Mouse (Mus musculus) heart, embryonic 10.5 days (tissue): ENCODE data around the gene Nucb1. TPM values are rescaled to one million over a fixed set of nuclear protein-coding genes. Genes with fewer than 3 reads are reported as not detected.
"Not testable (repeated sequence)": the region's sequence is repeated elsewhere in the genome, so short reads cannot be mapped to it uniquely, and the experiment has no call there.

Experiments used
- DNase-seq: peaks from one replicate; pipeline ENCODE4 v3.0.0-alpha.2; 2017; ENCODE audit warnings: low spot score
- H3K27ac ChIP-seq: fragments of 300-500 bp; sonication (generic); 2 replicates; pipeline ENCODE4 v1.5.1; 2016; ENCODE audit warnings: mild to moderate bottlenecking
- H3K27me3 ChIP-seq: fragments of 300-500 bp; sonication (generic); 2 replicates; pipeline ENCODE4 v1.6.1; 2016; ENCODE audit warnings: mild to moderate bottlenecking; ENCODE audit not compliant: poor library complexity, insufficient read depth, severe bottlenecking
- H3K36me3 ChIP-seq: fragments of 300-500 bp; sonication (generic); 2 replicates; pipeline ENCODE4 v1.6.1; 2016; ENCODE audit warnings: mild to moderate bottlenecking, moderate library complexity
- H3K4me1 ChIP-seq: fragments of 300-500 bp; sonication (generic); 2 replicates; pipeline ENCODE4 v1.6.1; 2016; ENCODE audit warnings: mild to moderate bottlenecking
- H3K4me3 ChIP-seq: fragments of 300-500 bp; sonication (generic); 2 replicates; pipeline ENCODE4 v1.5.1; 2016; ENCODE audit warnings: mild to moderate bottlenecking, moderate library complexity
- H3K9me3 ChIP-seq: fragments of 300-500 bp; sonication (generic); 2 replicates; pipeline ENCODE4 v1.6.1; 2016; ENCODE audit warnings: mild to moderate bottlenecking, moderate library complexity
- WGBS: fragments of 180-500 bp; shearing (Covaris S2); methylation state at CpG from one replicate; pipeline ENCODE4 v1.1.7; 2016; 5-methylcytosine and 5-hydroxymethylcytosine counted together
- polyA plus RNA-seq: library from polyadenylated mRNA; unstranded; fragments of >200 nt; fragmentation: Nextera tagmentation; extraction: Ambion mirVana; gene quantifications from 2 replicates; pipeline ENCODE4 v1.2.1, GENCODE M21; 2016

Nucb1 gene
- polyA plus RNA-seq, 1 experiment from 2014 or later = 163 TPM

DNA sequence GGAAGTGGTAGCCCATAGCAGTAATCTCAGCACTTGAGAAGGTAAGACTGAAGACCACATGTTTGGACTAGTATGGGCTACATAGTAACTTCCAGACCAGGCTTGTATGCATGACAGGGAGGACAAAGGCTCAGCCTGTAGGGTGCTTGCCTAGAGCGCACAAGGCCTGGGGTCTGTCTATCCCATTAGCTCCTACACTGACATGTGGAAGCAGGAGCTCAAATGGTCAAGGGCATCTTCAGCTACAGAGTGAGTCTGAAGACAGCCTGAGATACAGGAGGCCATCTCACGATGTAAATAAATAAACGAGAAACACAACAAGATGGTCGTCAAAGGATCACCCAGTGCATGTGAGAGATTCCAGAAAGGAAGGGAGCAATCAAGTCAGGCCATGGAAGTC, 47.9 kb downstream of the Nucb1 start:
- Histone ChIP-seq H3K27me3 (no peaks in the 10 kb centered on the region), H3K9me3 (no peaks in the 10 kb centered on the region), H3K36me3 (peaks cover 61% of the 10 kb centered on the region), H3K27ac (no peak overlapping the region), H3K4me1 (peaks cover 52% of the 10 kb centered on the region), H3K4me3 (no peak overlapping the region)
- no peak for DNase-seq
- 88% methylated on average over 4 of the region's 4 CpGs for WGBS

DNA sequence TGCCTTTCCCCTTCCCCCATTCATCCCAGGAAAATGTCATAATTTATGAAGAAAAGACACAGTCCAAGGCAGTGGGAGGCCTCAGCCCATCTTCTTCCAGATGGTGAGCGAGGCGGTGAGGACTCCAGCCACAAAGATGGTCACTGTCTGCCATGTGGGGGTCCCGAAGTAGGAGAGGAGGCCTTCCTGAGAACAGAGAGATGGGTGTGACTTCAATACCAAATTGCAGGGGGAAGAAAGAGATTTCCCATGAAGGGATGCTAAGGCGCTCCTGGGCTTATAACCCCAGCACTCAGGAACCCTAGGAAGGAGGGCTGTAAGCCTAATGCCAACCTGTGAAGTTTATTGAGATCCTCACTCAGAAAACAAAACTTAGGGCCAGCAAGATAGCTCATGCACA, 48.4 kb downstream of the Nucb1 start:
- Histone ChIP-seq H3K9me3 (no peaks in the 10 kb centered on the region), H3K4me1 (peaks cover 54% of the 10 kb centered on the region), H3K27me3 (no peaks in the 10 kb centered on the region), H3K36me3 (peaks cover 66% of the 10 kb centered on the region), H3K27ac (peak overlapping the region; percentile 94), H3K4me3 (no peak overlapping the region)
- no peak for DNase-seq
- WGBS = 89% methylated on average over 4 of the region's 4 CpGs

DNA sequence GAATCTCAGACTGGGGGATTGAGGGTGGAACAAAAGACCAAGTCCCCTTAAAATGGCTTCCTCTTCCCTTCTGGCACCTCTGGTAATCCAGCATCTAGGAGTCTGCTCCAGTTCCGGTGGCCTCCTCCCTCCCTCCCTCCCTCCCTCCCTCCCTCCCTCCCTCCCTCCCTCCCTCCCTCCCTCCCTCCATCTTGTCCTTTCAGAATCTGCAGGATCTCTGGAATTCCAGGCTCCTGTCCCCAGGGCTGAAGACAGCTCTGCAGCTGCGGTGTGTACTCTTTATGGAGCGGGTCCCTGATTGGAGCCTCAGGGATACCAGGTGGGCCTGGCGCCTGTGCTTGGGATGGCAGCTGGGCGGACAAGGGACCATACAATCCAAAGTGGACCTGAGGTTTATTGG, 48.9 kb downstream of the Nucb1 start:
- Histone ChIP-seq H3K27ac (peak overlapping the region; percentile 94), H3K4me3 (peak overlapping the region; percentile 79), H3K9me3 (no peaks in the 10 kb centered on the region), H3K27me3 (no peaks in the 10 kb centered on the region), H3K4me1 (peaks cover 55% of the 10 kb centered on the region), H3K36me3 (peaks cover 66% of the 10 kb centered on the region)
- DNase-seq = no peak
- WGBS = 66% methylated on average over 4 of the region's 5 CpGs

DNA sequence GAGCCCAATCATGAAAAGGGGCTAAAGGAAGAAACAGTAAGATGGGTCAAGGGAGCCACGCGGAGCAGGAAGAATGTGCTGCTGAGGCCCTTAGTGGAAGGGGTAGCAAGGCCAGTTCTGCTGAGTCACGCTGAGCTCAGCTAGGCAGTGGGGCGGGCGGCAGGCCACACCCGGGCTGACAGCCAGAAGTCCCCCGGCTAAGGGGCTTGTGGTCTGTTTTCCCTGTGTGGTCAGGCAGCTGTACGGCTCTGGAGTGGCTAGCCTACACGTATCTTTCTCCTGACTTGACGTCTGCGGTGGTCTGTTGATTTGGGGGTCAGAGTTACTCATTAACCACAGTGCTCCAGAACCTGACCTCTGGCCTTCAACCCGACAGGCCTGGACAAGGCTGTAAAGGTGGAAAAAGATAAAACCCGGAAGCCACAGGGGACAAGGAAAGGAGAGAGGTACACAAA, 49.3 kb downstream of the Nucb1 start:
- peak overlapping the region; percentile 79 for H3K4me3 ChIP-seq
- no peaks in the 10 kb centered on the region for H3K27me3 ChIP-seq
- DNase-seq = peak; percentile 94
- peaks cover 69% of the 10 kb centered on the region for H3K36me3 ChIP-seq
- whole genome bisulfite sequencing = 17% methylated on average over 13 of the region's 13 CpGs
- peaks cover 50% of the 10 kb centered on the region for H3K4me1 ChIP-seq
- H3K9me3 ChIP-seq = no peaks in the 10 kb centered on the region
- peak overlapping the region; percentile 94 for H3K27ac ChIP-seq

DNA sequence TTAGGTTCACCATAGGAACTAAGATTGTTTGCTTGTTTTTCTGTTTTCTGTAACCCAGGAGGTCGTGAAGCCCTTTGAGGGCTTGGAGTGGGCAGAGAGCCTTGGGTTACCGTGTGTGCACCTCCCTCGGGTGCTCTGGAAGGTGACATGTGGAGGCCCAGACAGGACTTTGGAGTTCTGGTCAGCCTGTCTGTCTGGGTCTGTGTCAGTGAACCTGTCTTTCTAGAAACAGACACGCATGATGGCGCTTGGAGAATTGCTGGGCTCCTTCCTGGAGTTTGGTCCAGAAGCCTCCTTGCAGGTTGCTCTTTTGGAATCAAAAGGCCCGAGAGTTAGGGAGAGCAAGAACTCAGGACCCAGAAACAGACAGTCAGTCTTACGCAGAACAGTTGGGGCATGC, 49.8 kb downstream of the Nucb1 start:
- H3K9me3 ChIP-seq = no peaks in the 10 kb centered on the region
- peaks cover 71% of the 10 kb centered on the region for H3K36me3 ChIP-seq
- H3K27me3 ChIP-seq = no peaks in the 10 kb centered on the region
- no peak for DNase-seq
- H3K4me3 ChIP-seq = peak overlapping the region; percentile 79
- 67% methylated on average over 7 of the region's 7 CpGs for WGBS
- peaks cover 45% of the 10 kb centered on the region for H3K4me1 ChIP-seq
- H3K27ac ChIP-seq = peak overlapping the region; percentile 94

DNA sequence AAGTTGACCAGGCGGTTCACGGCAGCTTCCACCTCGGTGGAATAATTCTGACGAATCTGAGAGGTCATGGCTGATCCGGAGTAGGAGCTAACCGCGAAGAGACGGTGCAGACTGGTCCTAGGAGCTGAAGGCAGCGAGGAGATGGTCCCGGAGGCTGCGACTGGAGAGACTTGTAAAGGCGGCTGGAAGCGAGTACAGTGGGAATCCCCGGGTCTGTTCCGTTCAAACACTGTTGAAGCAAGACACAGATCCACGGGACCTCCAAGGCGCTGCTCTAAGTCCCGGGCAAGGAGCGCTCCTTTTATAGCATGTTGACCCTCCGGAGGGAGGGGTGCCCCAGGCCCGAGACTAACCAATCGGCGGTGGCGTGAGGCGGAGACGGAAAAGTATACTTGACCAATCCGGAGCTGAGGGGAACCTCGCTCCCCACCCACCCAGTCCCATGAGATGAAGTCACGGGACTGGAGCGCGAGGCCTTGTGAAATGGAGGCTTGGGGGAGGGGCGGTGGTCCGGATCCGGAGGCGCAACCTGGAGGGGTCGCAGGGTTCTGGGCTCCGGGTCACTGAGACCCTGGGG, 50.6 kb downstream of the Nucb1 start, which contains the start of gene Ftl1:
TSS of gene Ftl1 (minus strand) at position 321 of the 577 bp plus-strand sequence.
- peak; percentile 100 for DNase-seq
- peaks cover 71% of the 10 kb centered on the region for H3K36me3 ChIP-seq
- H3K9me3 ChIP-seq = not testable (repeated sequence)

DNA sequence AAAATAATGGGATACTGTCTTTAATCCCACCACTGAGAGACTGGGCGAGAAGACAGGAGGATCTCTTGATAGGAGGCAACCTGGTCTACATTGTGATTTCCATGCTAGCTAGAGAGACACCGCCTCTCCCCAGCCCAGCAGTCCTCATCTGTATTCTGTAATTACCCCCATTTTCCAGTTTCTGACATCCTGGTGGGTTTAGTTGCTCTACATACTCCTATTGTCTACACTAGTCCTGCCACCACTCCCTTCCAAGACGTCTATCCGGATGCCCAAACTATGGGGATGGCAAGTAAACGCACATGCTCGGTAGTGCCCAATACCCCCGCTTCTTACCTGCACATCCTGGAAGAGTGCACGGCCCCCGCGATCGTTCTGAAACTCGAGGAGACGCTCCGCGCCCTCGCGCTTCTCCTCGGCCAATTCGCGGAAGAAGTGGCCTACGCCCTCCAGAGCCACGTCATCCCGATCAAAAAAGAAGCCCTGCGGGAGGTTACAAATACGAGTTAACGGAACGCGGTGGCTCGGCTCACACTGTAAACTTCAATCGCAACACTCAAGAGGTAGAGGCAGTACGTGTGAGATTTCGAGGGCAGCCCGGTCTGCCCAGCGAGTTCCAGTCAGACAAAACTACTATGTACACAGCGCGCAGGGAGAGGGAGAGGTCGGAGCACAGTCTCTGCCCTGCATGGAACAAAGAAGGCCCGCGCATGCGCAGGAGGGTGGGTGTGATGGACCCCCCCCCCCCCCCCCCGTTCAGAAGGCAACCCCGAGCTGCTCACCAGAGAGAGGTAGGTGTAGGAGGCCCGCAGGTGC, 51.2 kb downstream of the Nucb1 start:
- DNase-seq = peak; percentile 92
- Histone ChIP-seq H3K27ac (peak overlapping the region; percentile 94), H3K27me3 (no peaks in the 10 kb centered on the region), H3K9me3 (no peaks in the 10 kb centered on the region), H3K4me1 (peaks cover 43% of the 10 kb centered on the region), H3K36me3 (peaks cover 72% of the 10 kb centered on the region), H3K4me3 (peak overlapping the region; percentile 79)
- WGBS = 1% methylated on average over 43 of the region's 43 CpGs

More for the DNA sequence above, 50.6 kb downstream of the Nucb1 start, which contains the start of gene Ftl1:
- Histone ChIP-seq H3K4me3 (peak within 1 kb of the TSS; percentile 79), H3K4me1 (peaks cover 43% of the 10 kb centered on the region), H3K27ac (peak within 1 kb of the TSS; percentile 94)
- WGBS = under 1% methylated on average over 37 of the region's 37 CpGs
- not testable (repeated sequence) for H3K27me3 ChIP-seq

DNA sequence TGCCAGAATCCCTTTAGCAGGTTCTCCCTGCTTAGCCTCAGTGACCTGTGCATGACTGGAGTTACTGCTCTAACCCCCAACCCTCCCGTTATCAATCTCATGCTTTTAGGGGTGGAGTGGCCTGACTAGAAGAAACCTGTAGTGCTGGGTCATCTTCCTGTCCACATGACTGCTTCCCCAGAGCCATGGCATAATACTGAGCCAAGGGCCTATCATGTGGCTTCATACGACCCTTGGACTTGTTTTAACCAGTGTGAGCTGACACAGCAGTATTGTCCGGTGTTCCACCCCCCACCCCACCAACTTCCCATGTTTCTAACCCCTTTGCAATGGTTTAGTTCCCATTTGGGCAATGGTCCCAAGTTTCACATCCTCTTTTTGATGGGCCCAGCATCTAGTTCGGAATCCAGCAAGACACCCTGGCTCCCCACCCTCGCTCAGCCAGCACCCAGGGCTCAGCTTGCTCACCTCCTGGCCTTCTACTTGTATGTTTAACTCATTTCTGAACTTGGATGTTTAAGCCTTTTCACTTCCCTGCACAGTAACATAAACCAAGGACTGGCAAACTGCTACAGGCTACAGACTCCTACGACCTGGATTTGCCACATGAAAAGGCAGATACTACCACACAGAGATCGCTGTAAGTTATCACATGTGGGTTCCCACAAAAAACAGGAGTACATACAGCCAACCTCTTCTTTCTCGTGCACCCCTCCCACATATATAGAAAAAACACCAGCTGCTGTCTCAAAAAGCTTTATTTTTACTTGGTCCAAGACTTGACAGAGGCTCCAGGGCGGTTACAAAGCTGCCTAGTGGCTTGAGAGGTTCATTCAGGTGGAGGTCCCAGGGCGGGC, 52.8 kb downstream of the Nucb1 start:
- no peaks in the 10 kb centered on the region for H3K9me3 ChIP-seq
- H3K4me1 ChIP-seq = peaks cover 43% of the 10 kb centered on the region
- WGBS = 61% methylated on average over 9 of the region's 10 CpGs
- H3K27ac ChIP-seq = peak overlapping the region; percentile 94
- H3K36me3 ChIP-seq = peaks cover 72% of the 10 kb centered on the region
- no peaks in the 10 kb centered on the region for H3K27me3 ChIP-seq
- H3K4me3 ChIP-seq = peak overlapping the region; percentile 79
- no peak for DNase-seq

DNA sequence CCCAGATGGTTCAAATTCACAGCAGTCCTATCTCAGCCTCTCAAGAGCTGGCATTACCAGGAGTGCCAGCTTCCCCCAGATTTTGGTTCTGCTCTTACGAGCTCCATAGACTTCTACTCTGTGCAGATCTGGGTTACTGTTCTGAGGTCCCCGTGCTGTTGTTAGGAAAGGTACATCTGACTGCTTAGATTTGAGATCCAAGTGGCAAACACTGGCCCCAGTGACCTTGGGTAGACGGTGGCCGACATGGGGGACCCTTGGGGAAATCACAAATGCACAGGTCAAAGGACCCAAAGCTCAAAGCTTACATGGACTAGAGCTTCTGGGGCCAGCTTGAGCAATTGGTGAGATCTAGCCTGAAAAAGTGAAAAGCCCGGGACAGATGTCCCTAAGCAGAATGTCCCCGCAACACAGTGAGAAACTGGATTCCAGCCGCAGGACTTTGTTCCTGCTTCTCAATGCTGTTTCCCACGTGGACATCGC, 53.4 kb downstream of the Nucb1 start:
- Histone ChIP-seq H3K27ac (peak overlapping the region; percentile 43; the same call in 1 of the 2 replicates), H3K27me3 (no peaks in the 10 kb centered on the region), H3K36me3 (peaks cover 73% of the 10 kb centered on the region), H3K4me1 (peaks cover 42% of the 10 kb centered on the region), H3K9me3 (no peaks in the 10 kb centered on the region), H3K4me3 (peak overlapping the region; percentile 79; the same call in 1 of the 2 replicates)
- 47% methylated on average over 9 of the region's 9 CpGs for WGBS
- no peak for DNase-seq

DNA sequence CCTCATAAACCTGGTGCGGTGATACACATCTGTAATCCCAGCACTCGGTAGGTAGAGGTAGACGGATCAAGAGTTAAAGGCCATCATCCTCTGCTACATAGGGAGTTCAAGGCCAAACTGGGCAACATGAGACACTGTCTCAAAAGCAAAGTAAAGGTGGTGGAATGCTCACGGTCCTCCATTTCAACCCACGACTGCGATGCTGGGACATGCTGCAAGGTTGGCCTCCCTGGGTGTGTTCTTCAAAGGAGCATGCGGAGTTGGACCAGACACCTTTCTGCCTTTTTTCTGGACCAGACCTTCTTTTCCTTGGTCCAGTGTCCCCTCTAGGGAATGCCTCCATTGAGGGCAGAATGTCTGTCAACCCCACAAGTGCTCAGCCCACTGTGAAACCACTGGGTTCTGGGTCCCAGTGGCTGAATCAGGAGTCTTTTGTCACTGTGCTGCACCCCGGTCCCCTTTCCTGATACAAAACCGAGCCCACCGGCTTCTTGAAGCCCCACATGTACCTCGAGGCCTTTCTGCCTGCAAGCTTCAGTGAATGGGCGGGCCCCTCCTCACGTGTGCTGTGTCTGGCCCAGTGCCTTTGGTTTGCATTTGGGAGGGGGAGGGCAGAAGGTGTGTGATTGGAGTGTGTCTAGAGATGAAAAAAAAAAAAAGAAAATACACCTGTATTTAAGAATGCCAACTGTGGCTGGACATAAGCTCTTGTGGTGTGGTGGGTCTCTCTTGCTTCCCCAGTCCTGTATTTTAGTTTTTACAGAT, 54.1 kb downstream of the Nucb1 start:
- no peak for DNase-seq
- Histone ChIP-seq H3K36me3 (peaks cover 75% of the 10 kb centered on the region), H3K27ac (no peak overlapping the region; the same call in 1 of the 2 replicates), H3K4me3 (no peak overlapping the region), H3K4me1 (peaks cover 40% of the 10 kb centered on the region), H3K9me3 (no peaks in the 10 kb centered on the region), H3K27me3 (no peaks in the 10 kb centered on the region)
- 73% methylated on average over 13 of the region's 13 CpGs for WGBS

DNA sequence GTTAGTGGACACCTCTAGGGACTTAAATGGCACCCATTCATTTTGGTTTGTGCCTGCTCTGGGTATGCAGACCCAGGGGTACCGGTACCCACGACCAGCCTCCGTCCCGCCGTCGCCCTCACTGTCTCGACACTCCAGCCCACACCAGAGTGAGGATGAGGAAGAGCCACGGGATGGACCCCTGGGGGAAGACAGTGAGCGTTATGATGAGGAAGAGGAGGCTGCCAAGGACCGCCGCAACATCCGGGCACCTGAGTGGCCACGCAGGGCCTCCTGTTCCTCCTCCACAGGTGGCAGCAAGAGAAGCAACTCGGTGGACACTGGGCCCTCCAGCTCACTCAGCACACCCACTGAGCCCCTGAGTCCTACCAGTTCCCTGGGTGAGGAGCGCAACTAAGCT, 55.2 kb downstream of the Nucb1 start:
- Histone ChIP-seq H3K36me3 (peaks cover 77% of the 10 kb centered on the region), H3K4me1 (peaks cover 29% of the 10 kb centered on the region), H3K4me3 (no peak overlapping the region), H3K27me3 (no peaks in the 10 kb centered on the region), H3K27ac (no peak overlapping the region), H3K9me3 (no peaks in the 10 kb centered on the region)
- no peak for DNase-seq
- 84% methylated on average over 15 of the region's 15 CpGs for WGBS
